Comparison of ENCODE assay signal across 9 mouse cellular contexts in the genomic region with DNA sequence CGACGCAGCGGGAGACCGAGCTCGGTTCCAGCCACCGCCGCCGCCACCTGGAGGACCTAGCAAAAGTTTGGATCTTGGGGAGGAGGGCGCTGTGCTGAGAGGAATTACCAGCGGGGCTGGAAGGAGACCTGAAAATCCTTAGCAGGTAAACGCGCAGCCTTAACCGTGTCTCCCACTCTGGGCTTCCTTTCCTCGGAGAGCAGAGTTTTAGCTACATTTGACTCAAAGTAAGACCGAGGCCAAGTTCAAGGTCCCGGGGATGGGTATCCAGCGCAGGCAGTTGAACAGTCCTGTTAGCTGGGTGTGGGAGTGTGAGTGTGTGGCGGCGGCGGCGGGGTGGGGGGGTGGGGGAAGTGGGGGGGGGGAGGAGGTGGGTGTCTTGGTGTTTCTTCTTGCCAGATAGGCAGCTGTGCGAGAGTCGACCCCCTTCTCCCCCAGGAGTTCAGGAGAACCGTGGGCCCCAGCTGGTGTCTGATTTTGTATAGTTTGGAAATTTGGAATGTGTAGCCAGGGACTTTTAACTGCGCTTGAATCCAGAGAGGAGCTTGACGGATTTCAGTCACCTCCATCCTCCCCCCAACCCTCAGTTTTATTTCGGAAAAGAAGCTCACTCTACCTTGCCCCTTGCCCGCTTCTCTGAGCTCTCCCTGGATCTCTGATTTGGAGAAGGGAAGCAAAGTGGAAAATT. TPM values are rescaled to one million over a fixed set of nuclear protein-coding genes. Genes with fewer than 3 reads are reported as not detected.
DNase-seq lines count a peak whose midpoint lies in the region; ATAC-seq and TF ChIP-seq lines count a peak whose summit lies in the region.
"Had no signal": no experiment of that assay in that cellular context is flagged by ENCODE, and none has a peak within 500 bp of the region (broad histone marks: within the 10 kb centered on the region; RNA-seq: fewer than 3 reads in every experiment).

No protein-coding gene starts in this region.

- H3K9me3 ChIP-seq in ES-Bruce4 (replicated peaks; ENCODE audit: control insufficient read depth, insufficient read depth, low read length, poor library complexity, severe bottlenecking) = no peaks in the 10 kb centered on the region
- H3K9me3 ChIP-seq in forebrain, embryonic 13.5 days (replicated peaks) = no peaks in the 10 kb centered on the region
- H3K9me3 ChIP-seq in liver, embryonic 13.5 days (replicated peaks) = no peaks in the 10 kb centered on the region
- no peaks in the 10 kb centered on the region for H3K9me3 ChIP-seq in stomach, postnatal 0 days (ENCODE audit: control insufficient read depth, low read length)

- H3K27ac ChIP-seq in heart, adult 2 months = peak overlapping the region; percentile 78
- H3K27ac ChIP-seq in ES-Bruce4 (ENCODE audit: insufficient read depth, low read length) = no peak overlapping the region
- peak overlapping the region; percentile 88 for H3K27ac ChIP-seq in forebrain, embryonic 13.5 days
- no peak overlapping the region for H3K27ac ChIP-seq in liver, embryonic 13.5 days
- H3K27ac ChIP-seq in stomach, postnatal 0 days (replicated peaks) = peak overlapping the region; percentile 77

- H3K79me2 ChIP-seq in heart, adult 2 months (replicated peaks; ENCODE audit: control insufficient read depth, insufficient read depth, low read length) = no peaks in the 10 kb centered on the region

- WGBS in heart, adult 2 months = 2% methylated on average over 28 of the region's 28 CpGs
- 2% methylated on average over 23 of the region's 28 CpGs for WGBS in forebrain, embryonic 13.5 days
- WGBS in liver, embryonic 13.5 days (ENCODE audit: insufficient replicate concordance) = 2% methylated on average over 24 of the region's 28 CpGs
- WGBS in stomach, postnatal 0 days = 2% methylated on average over 28 of the region's 28 CpGs

- TF ChIP-seq EP300 in heart, adult 2 months (IDR thresholded peaks at IDR 0.05; ENCODE audit: insufficient read depth, low read depth, low read length) = no peak
- no peak for TF ChIP-seq EP300 in ES-Bruce4 (IDR thresholded peaks at IDR 0.05; ENCODE audit: insufficient read depth, low read depth, low read length)
- no peak for TF ChIP-seq EP300 in stomach, postnatal 0 days (optimal IDR thresholded peaks at IDR 0.05)

- DNase-seq in heart, adult 2 months = no peak
- no peak for DNase-seq in heart, postnatal 4 days
- no peak for DNase-seq in liver, embryonic 13.5 days
- no peak for DNase-seq in stomach, postnatal 0 days (ENCODE audit: low spot score)
- no peak for DNase-seq in cerebellum, adult 9-10 months
- DNase-seq in right cerebral cortex, postnatal 10 days (ENCODE audit: low spot score in 2 of 2) = no peak

- no peaks in the 10 kb centered on the region for H3K27me3 ChIP-seq in heart, adult 2 months (ENCODE audit: control insufficient read depth, insufficient read depth, low read length)
- H3K27me3 ChIP-seq in ES-Bruce4 (ENCODE audit: control insufficient read depth, insufficient read depth, low read length, poor library complexity, severe bottlenecking) = peaks cover 18% of the 10 kb centered on the region; the same call in 1 of the 2 replicates
- peaks cover 15% of the 10 kb centered on the region for H3K27me3 ChIP-seq in forebrain, embryonic 13.5 days
- H3K27me3 ChIP-seq in liver, embryonic 13.5 days = peaks cover 74% of the 10 kb centered on the region
- no peaks in the 10 kb centered on the region for H3K27me3 ChIP-seq in stomach, postnatal 0 days (ENCODE audit: control insufficient read depth, insufficient read depth, low read length)

- 0 out of 2 replicates have a peak, but pooled peaks have one; percentile 4 for ATAC-seq in forebrain, embryonic 13.5 days
- ATAC-seq in liver, embryonic 13.5 days (ENCODE audit: low read depth) = no peak
- ATAC-seq in stomach, postnatal 0 days (ENCODE audit: low FRiP score, low TSS enrichment) = no peak

- intact Hi-C loops in heart, adult 2 months (cut with DNase I) = loop anchor here (5.0 to 10.0 kb wide), 3 partner anchors 1111 to 1504 kb away; no protein-coding TSS in a partner anchor

- H3K9ac ChIP-seq in heart, adult 2 months (ENCODE audit: low read depth, low read length) = peak overlapping the region; percentile 76
- H3K9ac ChIP-seq in ES-Bruce4 (ENCODE audit: low read depth, poor library complexity, severe bottlenecking) = peak overlapping the region; percentile 71
- peak overlapping the region; percentile 87 for H3K9ac ChIP-seq in forebrain, embryonic 13.5 days
- H3K9ac ChIP-seq in liver, embryonic 13.5 days = peak overlapping the region; percentile 47; the same call in 1 of the 2 replicates
- peak overlapping the region; percentile 72 for H3K9ac ChIP-seq in stomach, postnatal 0 days (ENCODE audit: low read length)

- peak overlapping the region; percentile 69 for H3K4me3 ChIP-seq in heart, adult 2 months
- H3K4me3 ChIP-seq in ES-Bruce4 (ENCODE audit: low read depth, low read length) = peak overlapping the region; percentile 87
- peak overlapping the region; percentile 79 for H3K4me3 ChIP-seq in forebrain, embryonic 13.5 days
- peak overlapping the region; percentile 52 for H3K4me3 ChIP-seq in liver, embryonic 13.5 days (replicated peaks)
- peak overlapping the region; percentile 81 for H3K4me3 ChIP-seq in stomach, postnatal 0 days (ENCODE audit: low read depth, low read length)

- peak overlapping the region; percentile 86 for H3K4me2 ChIP-seq in forebrain, embryonic 13.5 days
- H3K4me2 ChIP-seq in liver, embryonic 13.5 days = peak overlapping the region; percentile 62
- H3K4me2 ChIP-seq in stomach, postnatal 0 days (replicated peaks; ENCODE audit: low read depth) = peak overlapping the region; percentile 82

- H3K36me3 ChIP-seq in heart, adult 2 months (ENCODE audit: control insufficient read depth, insufficient read depth, low read length) = peaks cover 4% of the 10 kb centered on the region
- H3K36me3 ChIP-seq in ES-Bruce4 (ENCODE audit: control insufficient read depth, insufficient read depth, low read length, poor library complexity, severe bottlenecking) = no peaks in the 10 kb centered on the region
- 0 out of 2 replicates have a peak, but pooled peaks cover 2% of the 10 kb centered on the region for H3K36me3 ChIP-seq in forebrain, embryonic 13.5 days (ENCODE audit: poor library complexity, severe bottlenecking)
- H3K36me3 ChIP-seq in liver, embryonic 13.5 days = no peaks in the 10 kb centered on the region
- H3K36me3 ChIP-seq in stomach, postnatal 0 days (ENCODE audit: control insufficient read depth, insufficient read depth, low read length) = no peaks in the 10 kb centered on the region
- H3K36me3 ChIP-seq: G1E had no signal

- TF ChIP-seq POLR2A in heart, adult 2 months (IDR thresholded peaks at IDR 0.05; ENCODE audit: insufficient read depth, low read depth, low read length) = no peak
- TF ChIP-seq POLR2A in ES-Bruce4 (IDR thresholded peaks at IDR 0.05; ENCODE audit: insufficient read depth, low read length) = no peak

- peak; percentile 15 for TF ChIP-seq CTCF in heart, adult 2 months (IDR thresholded peaks at IDR 0.05)
- no peak for TF ChIP-seq CTCF in ES-Bruce4 (IDR thresholded peaks at IDR 0.05; ENCODE audit: low read depth, low read length)
- TF ChIP-seq CTCF in stomach, postnatal 0 days (IDR thresholded peaks at IDR 0.05; ENCODE audit: low read depth) = peak; percentile 39

- H3K4me1 ChIP-seq in heart, adult 2 months (ENCODE audit: control insufficient read depth, insufficient read depth, low read length) = peaks cover 4% of the 10 kb centered on the region
- H3K4me1 ChIP-seq in ES-Bruce4 (ENCODE audit: control insufficient read depth, insufficient read depth, low read length) = no peaks in the 10 kb centered on the region
- H3K4me1 ChIP-seq in forebrain, embryonic 13.5 days = peaks cover 58% of the 10 kb centered on the region
- peaks cover 9% of the 10 kb centered on the region; the same call in 1 of the 2 replicates for H3K4me1 ChIP-seq in liver, embryonic 13.5 days (replicated peaks)
- H3K4me1 ChIP-seq in stomach, postnatal 0 days (replicated peaks; ENCODE audit: control insufficient read depth, insufficient read depth) = no peaks in the 10 kb centered on the region

RNA-seq across cellular contexts. Expression of a gene that starts 4.0 kb away (rescaled TPM):
- 1 to 10 TPM; 4.8 to 6.9 TPM for total RNA-seq in heart, adult 2 months (2021)
- 2.2 and 4.2 TPM in 2 replicates for polyA plus RNA-seq in heart, adult 2 months (2012; rRNA removed)
- 10 to 100 TPM; 19.0 to 20.1 TPM for total RNA-seq in heart, postnatal 4 days (2021)
- 1.4 TPM in 2 replicates for polyA plus RNA-seq in ES-Bruce4 (2011; ENCODE audit: insufficient read depth, insufficient read length, low read depth, missing spikeins)
- polyA plus RNA-seq in forebrain, embryonic 13.5 days (2015; fragmentation: Nextera tagmentation; extraction: Ambion mirVana) = 23.4 and 25.3 TPM in 2 replicates
- polyA plus RNA-seq in liver, embryonic 13.5 days (2015; fragmentation: Nextera tagmentation; extraction: Ambion mirVana) = 1.4 and 1.6 TPM in 2 replicates
- 5.7 and 6.2 TPM in 2 replicates for polyA plus RNA-seq in stomach, postnatal 0 days (2015; fragmentation: Nextera tagmentation; extraction: Ambion mirVana)
- polyA plus RNA-seq: G1E had no signal

Comparison
In these comparisons a context has a peak if more than half of its experiments do, and no peak if none do; other contexts are left out.
1. H3K27ac ChIP-seq: peak in heart, adult 2 months (single experiment), forebrain, embryonic 13.5 days (single experiment) and stomach, postnatal 0 days (single experiment); none in ES-Bruce4 (single experiment) and liver, embryonic 13.5 days (single experiment).
2. Peak in every context shown above with its lines, with median percentiles within 50 percentile points of each other: H3K4me3 ChIP-seq, H3K9ac ChIP-seq and H3K4me2 ChIP-seq.